Mouse (Mus musculus) embryonic facial prominence, embryonic 14.5 days (tissue): ENCODE measurements around the gene Hist1h2bl. TPM values are rescaled to one million over a fixed set of nuclear protein-coding genes. Genes with fewer than 3 reads are reported as not detected.

Experiments used
- ATAC-seq: fragments of 200-750 bp; cut with Nextera tagmentation; 2 replicates; pipeline ENCODE4 v1.8.0; 2017; ENCODE audit warnings: low read depth, moderate number of reproducible peaks, moderate TSS enrichment
- DNase-seq: peaks from one replicate; pipeline ENCODE4 v3.0.0-alpha.2; 2015; ENCODE audit warnings: low spot score
- H3K27ac ChIP-seq: fragments of 300-500 bp; sonication (generic); replicated peaks from 2 replicates; pipeline ENCODE4 v1.5.1; 2014; ENCODE audit warnings: low read depth, mild to moderate bottlenecking, low read length, moderate library complexity
- H3K27me3 ChIP-seq: fragments of 300-500 bp; sonication (generic); replicated peaks from 2 replicates; pipeline ENCODE4 v1.6.1; 2014; ENCODE audit warnings: low read length; ENCODE audit not compliant: control insufficient read depth, insufficient read depth
- H3K36me3 ChIP-seq: fragments of 300-500 bp; sonication (generic); 2 replicates; pipeline ENCODE4 v1.6.1; 2014; ENCODE audit warnings: low read length, mixed read lengths; ENCODE audit not compliant: control insufficient read depth, insufficient read depth
- H3K4me1 ChIP-seq: fragments of 300-500 bp; sonication (generic); 2 replicates; pipeline ENCODE4 v1.6.1; 2014; ENCODE audit warnings: antibody characterized with exemption, low read length; ENCODE audit not compliant: control insufficient read depth, insufficient read depth
- H3K4me2 ChIP-seq: fragments of 300-500 bp; sonication (generic); 2 replicates; pipeline ENCODE4 v1.6.1; 2014; ENCODE audit warnings: low read depth, mild to moderate bottlenecking, low read length, moderate library complexity, mixed read lengths
- H3K4me3 ChIP-seq: fragments of 300-500 bp; sonication (generic); 2 replicates; pipeline ENCODE4 v1.5.1; 2014; ENCODE audit warnings: low read depth, mild to moderate bottlenecking, low read length
- H3K9ac ChIP-seq: fragments of 300-500 bp; sonication (generic); 2 replicates; pipeline ENCODE4 v1.6.1; 2014; ENCODE audit warnings: low read depth, mild to moderate bottlenecking, low read length, moderate library complexity, mixed read lengths
- H3K9me3 ChIP-seq: fragments of 300-500 bp; sonication (generic); 2 replicates; pipeline ENCODE4 v1.6.1; 2016; ENCODE audit warnings: low read length; ENCODE audit not compliant: control insufficient read depth
- WGBS: fragments of 180-500 bp; shearing (Covaris S2); extraction: QIAGEN DNeasy Blood & Tissue Kit; methylation state at CpG from one replicate; pipeline ENCODE4 v1.1.7; 2014; 5-methylcytosine and 5-hydroxymethylcytosine counted together
- microRNA-seq: library from miRNA; unstranded; fragments of <30 nt; microRNA quantifications from one replicate; pipeline ENCODE4, GENCODE M21; 2016; ENCODE audit warnings: borderline number of aligned reads
- polyA plus RNA-seq: library from polyadenylated mRNA; unstranded; fragments of >200 nt; fragmentation: Nextera tagmentation; extraction: Ambion mirVana; gene quantifications from 2 replicates; pipeline ENCODE4 v1.2.1, GENCODE M21; 2014

Gene Hist1h2bl
- polyA plus RNA-seq, 1 experiment from 2014 or later = 1.8 TPM

DNA sequence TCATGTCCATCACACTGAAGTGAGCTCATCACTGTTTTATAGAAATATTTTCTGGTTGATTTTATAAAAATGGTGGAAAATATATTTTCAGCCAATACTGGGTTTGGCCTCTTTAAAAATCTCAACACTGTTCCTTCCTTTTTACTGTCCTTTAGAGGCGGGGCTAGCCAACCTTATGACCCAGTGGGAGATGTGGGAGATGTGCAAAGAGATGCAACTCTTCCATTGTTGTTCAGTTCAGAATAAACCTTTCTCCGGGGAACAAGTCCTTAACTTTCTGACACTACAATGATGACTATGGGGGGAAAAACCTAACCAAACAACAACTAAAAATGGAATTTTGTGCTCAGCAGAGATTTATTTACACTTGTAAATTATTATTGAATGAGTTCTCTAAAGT lies 38.6 kb downstream of the Hist1h2bl start, which contains the start of gene Olfr1360:
TSS of gene Olfr1360 (minus strand) at position 101 of the 400 bp plus-strand sequence.
- DNase-seq = no peak
- no peaks in the 10 kb centered on the region for H3K27me3 ChIP-seq

More for the DNA sequence above, 38.6 kb downstream of the Hist1h2bl start, which contains the start of gene Olfr1360:
- H3K27ac ChIP-seq = no peak within 1 kb of the TSS
- no peaks in the 10 kb centered on the region for H3K4me1 ChIP-seq
- no peak for ATAC-seq
- no peaks in the 10 kb centered on the region for H3K36me3 ChIP-seq
- H3K9me3 ChIP-seq = no peaks in the 10 kb centered on the region
- H3K4me3 ChIP-seq = no peak within 1 kb of the TSS
- H3K4me2 ChIP-seq = no peak within 1 kb of the TSS
- no peak within 1 kb of the TSS for H3K9ac ChIP-seq
- 84% methylated on average over 2 of the region's 2 CpGs for WGBS

Small RNAs within 50 kb of the gene (microRNA-seq; reads per million reads assigned to microRNA genes)
- gene Gm44357 (not detected), gene Gm44367 (not detected), gene Gm44454 (not detected)

Other genes starting within 250 kb of the Hist1h2bl start
- gene Nkapl, start 247.6 kb downstream of the Hist1h2bl start, polyA plus RNA-seq = 2.7 and 2.9 TPM in 2 replicates
- 3.3 and 3.4 TPM in 2 replicates for gene Zkscan4, start 237.2 kb downstream of the Hist1h2bl start, polyA plus RNA-seq
- gene Gm10065, start 236.7 kb downstream of the Hist1h2bl start, polyA plus RNA-seq = not detected in 2 replicates
- gene AK157302, start 220.9 kb downstream of the Hist1h2bl start, polyA plus RNA-seq = 0.11 and 0.79 TPM in 2 replicates
- gene Gm11273, start 214.7 kb downstream of the Hist1h2bl start, polyA plus RNA-seq = 5.9 and 6.8 TPM in 2 replicates
- 8.5 and 9.8 TPM in 2 replicates for gene Zkscan8, start 185.0 kb downstream of the Hist1h2bl start, polyA plus RNA-seq
- gene Olfr1366, start 173.3 kb downstream of the Hist1h2bl start, polyA plus RNA-seq = 0.14 and 0.28 TPM in 2 replicates
- gene Olfr1535, start 156.2 kb downstream of the Hist1h2bl start, polyA plus RNA-seq = 0.12 TPM in 1 of 2 replicates, not detected in the other
- not detected in 2 replicates for gene Olfr1364, start 134.4 kb downstream of the Hist1h2bl start, polyA plus RNA-seq
- not detected in 2 replicates for gene Olfr1362, start 102.1 kb downstream of the Hist1h2bl start, polyA plus RNA-seq
- not detected in 2 replicates for gene Olfr11, start 73.6 kb downstream of the Hist1h2bl start, polyA plus RNA-seq
- 0.12 and 0.25 TPM in 2 replicates for gene Olfr1361, start 52.8 kb downstream of the Hist1h2bl start, polyA plus RNA-seq
- gene Olfr1360, start 38.7 kb downstream of the Hist1h2bl start, polyA plus RNA-seq = not detected in 2 replicates
- 0.31 TPM in 1 of 2 replicates, not detected in the other for gene Olfr1359, start 18.0 kb downstream of the Hist1h2bl start, polyA plus RNA-seq
- gene Hist1h2ai, start 279 bp upstream of the Hist1h2bl start, polyA plus RNA-seq = 10.8 and 14.8 TPM in 2 replicates
- gene Hist1h3h, start 1.5 kb upstream of the Hist1h2bl start, polyA plus RNA-seq = 9.5 and 9.6 TPM in 2 replicates
- gene Hist1h2bm, start 5.9 kb upstream of the Hist1h2bl start, polyA plus RNA-seq = 2.2 and 2.9 TPM in 2 replicates
- gene Hist1h4j, start 18.9 kb upstream of the Hist1h2bl start, polyA plus RNA-seq = 1.2 TPM in 2 replicates
- gene Hist1h4k, start 34.4 kb upstream of the Hist1h2bl start, polyA plus RNA-seq = 3.8 and 6.2 TPM in 2 replicates
- gene Hist1h2ak, start 37.7 kb upstream of the Hist1h2bl start, polyA plus RNA-seq = 5.5 and 8.4 TPM in 2 replicates
- gene Hist1h2bn, start 38.0 kb upstream of the Hist1h2bl start, polyA plus RNA-seq = 3.5 and 4.1 TPM in 2 replicates
- 10.0 and 11.8 TPM in 2 replicates for gene Hist1h1b, start 64.5 kb upstream of the Hist1h2bl start, polyA plus RNA-seq
- gene Hist1h3i, start 67.2 kb upstream of the Hist1h2bl start, polyA plus RNA-seq = 127 and 141 TPM in 2 replicates
- gene Hist1h2an, start 71.1 kb upstream of the Hist1h2bl start, polyA plus RNA-seq = 6.0 and 6.4 TPM in 2 replicates
- 0.56 and 0.61 TPM in 2 replicates for gene Hist1h2bp, start 71.3 kb upstream of the Hist1h2bl start, polyA plus RNA-seq
- gene Hist1h2bq, start 94.1 kb upstream of the Hist1h2bl start, polyA plus RNA-seq = 13.6 and 14.1 TPM in 2 replicates
- not detected in 2 replicates for gene Hist1h2ao, start 94.3 kb upstream of the Hist1h2bl start, polyA plus RNA-seq
- gene Hist1h4m, start 95.6 kb upstream of the Hist1h2bl start, polyA plus RNA-seq = not detected in 2 replicates
- 14.1 and 16.4 TPM in 2 replicates for gene Hist1h4n, start 116.1 kb upstream of the Hist1h2bl start, polyA plus RNA-seq
- gene Hist1h2ap, start 117.4 kb upstream of the Hist1h2bl start, polyA plus RNA-seq = 2,692 and 2,964 TPM in 2 replicates
- 13.5 and 14.4 TPM in 2 replicates for gene Hist1h2br, start 117.6 kb upstream of the Hist1h2bl start, polyA plus RNA-seq
- gene Zfp184, start 229.0 kb upstream of the Hist1h2bl start, polyA plus RNA-seq = 7.6 and 8.9 TPM in 2 replicates